22 mouse cellular contexts compared by ENCODE assay signal in the genomic region with DNA sequence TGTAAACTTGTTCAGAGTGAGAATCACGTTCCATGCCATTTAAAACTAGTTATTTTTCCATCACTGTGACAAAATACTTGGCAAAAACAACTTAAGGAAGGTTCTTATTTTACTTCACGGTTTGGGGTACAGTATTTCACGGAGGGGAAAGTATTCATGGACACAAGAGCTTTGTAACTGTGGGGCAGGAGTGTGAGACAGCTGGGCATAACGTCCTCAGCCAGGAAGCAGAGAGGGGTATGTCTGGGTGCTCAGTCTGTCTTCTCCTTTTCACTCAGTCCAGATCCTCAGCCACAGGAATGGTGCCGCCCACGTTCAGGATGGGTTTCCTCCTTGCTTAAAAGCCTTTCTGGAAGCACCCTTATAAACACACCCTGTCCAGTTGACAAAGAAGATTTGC. TPM values are rescaled to one million over a fixed set of nuclear protein-coding genes. Genes with fewer than 3 reads are reported as not detected.
DNase-seq lines count a peak whose midpoint lies in the region; ATAC-seq and TF ChIP-seq lines count a peak whose summit lies in the region.
"Had no signal": no experiment of that assay in that cellular context is flagged by ENCODE, and none has a peak within 500 bp of the region (broad histone marks: within the 10 kb centered on the region; RNA-seq: fewer than 3 reads in every experiment).

No protein-coding gene starts in this region.

- no peaks in the 10 kb centered on the region for H3K9me3 ChIP-seq in embryonic facial prominence, embryonic 13.5 days
- no peaks in the 10 kb centered on the region for H3K9me3 ChIP-seq in embryonic facial prominence, embryonic 10.5 days
- no peaks in the 10 kb centered on the region for H3K9me3 ChIP-seq in heart, embryonic 10.5 days
- no peaks in the 10 kb centered on the region for H3K9me3 ChIP-seq in heart, embryonic 13.5 days
- H3K9me3 ChIP-seq: G1E had no signal

- peak; percentile 57 for TF ChIP-seq POLR2A in myocyte (IDR thresholded peaks at IDR 0.05; ENCODE audit: insufficient read length, low read depth)

- H3ac ChIP-seq in myocyte (ENCODE audit: control insufficient read depth, insufficient read length): no peak overlapping the region

- ATAC-seq in embryonic facial prominence, embryonic 13.5 days (ENCODE audit: insufficient number of reproducible peaks, insufficient read depth, low FRiP score, low TSS enrichment, low read depth): no peak
- ATAC-seq in heart, embryonic 13.5 days (ENCODE audit: extremely low read depth, insufficient number of reproducible peaks, low FRiP score, low TSS enrichment): no peak
- ATAC-seq: activated CD4-positive, CD25-positive, alpha-beta regulatory T cell, adult 4 months; CD4-positive, CD25-positive, alpha-beta regulatory T cell, adult 4 months; Patski had no signal

- no peaks in the 10 kb centered on the region for H3K36me3 ChIP-seq in embryonic facial prominence, embryonic 13.5 days
- no peaks in the 10 kb centered on the region for H3K36me3 ChIP-seq in embryonic facial prominence, embryonic 10.5 days (replicated peaks)
- H3K36me3 ChIP-seq in heart, embryonic 10.5 days: no peaks in the 10 kb centered on the region
- H3K36me3 ChIP-seq in heart, embryonic 13.5 days: no peaks in the 10 kb centered on the region
- H3K36me3 ChIP-seq in myocyte (ENCODE audit: control insufficient read depth, insufficient read depth): no peaks in the 10 kb centered on the region
- H3K36me3 ChIP-seq: G1E had no signal

- H3K9ac ChIP-seq in embryonic facial prominence, embryonic 13.5 days: no peak overlapping the region
- 0 out of 2 replicates have a peak overlapping the region, but pooled peaks have one; percentile 52 for H3K9ac ChIP-seq in heart, embryonic 13.5 days

- no peaks in the 10 kb centered on the region for H3K79me2 ChIP-seq in myocyte (ENCODE audit: control insufficient read depth, insufficient read depth)

- no peak overlapping the region for H3K4me2 ChIP-seq in embryonic facial prominence, embryonic 13.5 days
- H3K4me2 ChIP-seq in heart, embryonic 13.5 days: no peak overlapping the region
- peak overlapping the region; percentile 53 for H3K4me2 ChIP-seq in myocyte (ENCODE audit: low read depth)

- 63% methylated on average over 6 of the region's 6 CpGs for WGBS in embryonic facial prominence, embryonic 13.5 days
- WGBS in embryonic facial prominence, embryonic 10.5 days: 78% methylated on average over 6 of the region's 6 CpGs
- WGBS in heart, embryonic 10.5 days: 72% methylated on average over 6 of the region's 6 CpGs
- 70% methylated on average over 6 of the region's 6 CpGs for WGBS in heart, embryonic 13.5 days

- no peak overlapping the region for H3K4me3 ChIP-seq in embryonic facial prominence, embryonic 13.5 days
- H3K4me3 ChIP-seq in embryonic facial prominence, embryonic 10.5 days: no peak overlapping the region
- no peak overlapping the region for H3K4me3 ChIP-seq in heart, embryonic 10.5 days
- H3K4me3 ChIP-seq in heart, embryonic 13.5 days: no peak overlapping the region
- H3K4me3 ChIP-seq in myocyte: no peak overlapping the region

- H3K27ac ChIP-seq in embryonic facial prominence, embryonic 13.5 days: peak overlapping the region; percentile 11; the same call in 1 of the 2 replicates
- no peak overlapping the region for H3K27ac ChIP-seq in embryonic facial prominence, embryonic 10.5 days (replicated peaks)
- H3K27ac ChIP-seq in heart, embryonic 10.5 days: 0 out of 2 replicates have a peak overlapping the region, but pooled peaks have one; percentile 16
- H3K27ac ChIP-seq in heart, embryonic 13.5 days (replicated peaks): no peak overlapping the region

- no peak for DNase-seq in embryonic facial prominence, embryonic 10.5 days (ENCODE audit: low spot score)
- DNase-seq in heart, embryonic 10.5 days (ENCODE audit: low spot score): no peak
- no peak for DNase-seq in heart, adult 18-20 months
- no peak for DNase-seq in heart, adult 8-10 months (ENCODE audit: low spot score)
- no peak for DNase-seq in liver
- DNase-seq: adrenal gland, adult 2 months; adrenal gland, adult 8-10 months; adrenal gland, postnatal 10 days; adrenal gland, postnatal 14 days; adrenal gland, postnatal 25 days; adrenal gland, postnatal 36 days; B cell, adult 2 months; cerebellum, adult 11 months; cerebellum, adult 11-12 months had no signal

- no peaks in the 10 kb centered on the region for H3K27me3 ChIP-seq in embryonic facial prominence, embryonic 13.5 days
- no peaks in the 10 kb centered on the region for H3K27me3 ChIP-seq in embryonic facial prominence, embryonic 10.5 days (replicated peaks; ENCODE audit: low read depth, poor library complexity, severe bottlenecking)
- H3K27me3 ChIP-seq in heart, embryonic 10.5 days (ENCODE audit: insufficient read depth, poor library complexity, severe bottlenecking): no peaks in the 10 kb centered on the region
- no peaks in the 10 kb centered on the region for H3K27me3 ChIP-seq in heart, embryonic 13.5 days (replicated peaks)
- no peaks in the 10 kb centered on the region for H3K27me3 ChIP-seq in myocyte (ENCODE audit: control insufficient read depth, insufficient read depth, insufficient read length)
- H3K27me3 ChIP-seq: CH12.LX, Patski had no signal

- H3K4me1 ChIP-seq in embryonic facial prominence, embryonic 13.5 days: peaks cover 11% of the 10 kb centered on the region
- peaks cover 12% of the 10 kb centered on the region for H3K4me1 ChIP-seq in embryonic facial prominence, embryonic 10.5 days
- peaks cover 22% of the 10 kb centered on the region for H3K4me1 ChIP-seq in heart, embryonic 10.5 days
- H3K4me1 ChIP-seq in heart, embryonic 13.5 days: peaks cover 29% of the 10 kb centered on the region

TF ChIP-seq in myocyte, 11 proteins besides CTCF, POLR2A, EP300 and RAD21:
- TF ChIP-seq MYOD1 (IDR thresholded peaks at IDR 0.05; ENCODE audit: control insufficient read depth in 1 of 3, insufficient read length in 2 of 3, low read depth in 2 of 3) (peak; percentile 50 to 91 (median 84)), CEBPB (IDR thresholded peaks at IDR 0.05; ENCODE audit: insufficient read depth, poor library complexity, severe bottlenecking) (no peak), REST (IDR thresholded peaks at IDR 0.05; ENCODE audit: insufficient read depth, insufficient read length) (no peak), MYOG (IDR thresholded peaks at IDR 0.05; ENCODE audit: control insufficient read depth in 1 of 3, insufficient read depth in 1 of 3, insufficient read length in 2 of 3, low read depth in 2 of 3) (peak in 2 of 3 experiments; percentile 71 to 86), TCF12 (IDR thresholded peaks at IDR 0.05; ENCODE audit: insufficient read depth, poor library complexity, severe bottlenecking) (peak; percentile 72), USF1 (IDR thresholded peaks at IDR 0.05; ENCODE audit: low read depth) (no peak), TCF3 (IDR thresholded peaks at IDR 0.05; ENCODE audit: insufficient read length, low read depth) (peak; percentile 12), POLR2AphosphoS2 (IDR thresholded peaks at IDR 0.05; ENCODE audit: insufficient read length, low read depth) (peak; percentile 33)
TF ChIP-seq in myocyte: peak in this region for 5.

RNA-seq across cellular contexts. Expression of a gene that starts 16.1 kb away (rescaled TPM):
- 149 and 151 TPM in 2 replicates for polyA plus RNA-seq in embryonic facial prominence, embryonic 13.5 days (2015; fragmentation: Nextera tagmentation; extraction: Ambion mirVana)
- 114 and 119 TPM in 2 replicates for polyA plus RNA-seq in embryonic facial prominence, embryonic 10.5 days (2016; fragmentation: Nextera tagmentation; extraction: Ambion mirVana)
- 90.2 and 114 TPM in 2 replicates for polyA plus RNA-seq in heart, embryonic 10.5 days (2016; fragmentation: Nextera tagmentation; extraction: Ambion mirVana)
- total RNA-seq in heart, adult 18-20 months (2021): 10 to 100 TPM; 84.9 to 91.1 TPM
- 89.3 and 96.2 TPM in 2 replicates for polyA plus RNA-seq in heart, embryonic 13.5 days (2015; fragmentation: Nextera tagmentation; extraction: Ambion mirVana)
- 100 to 1,000 TPM in 1 of 4 experiments, 10 to 100 TPM in 3; 65.0 to 103 (median 80.0) TPM for total RNA-seq in heart, adult 8-10 months (2022)
- 35.7 TPM for polyA plus RNA-seq in myocyte (2012; fragmentation: generic; extraction: Trizol)

Comparison
In these comparisons a context has a peak if more than half of its experiments do, and no peak if none do; other contexts are left out.
1. H3K27ac ChIP-seq: peak in embryonic facial prominence, embryonic 13.5 days (single experiment) and heart, embryonic 10.5 days (single experiment); none in embryonic facial prominence, embryonic 10.5 days (single experiment) and heart, embryonic 13.5 days (single experiment).